Mouse (Mus musculus) adrenal gland, postnatal 14 days (tissue): ENCODE results near the gene Kif4. TPM values are rescaled to one million over a fixed set of nuclear protein-coding genes. Genes with fewer than 3 reads are reported as not detected.

Experiments
- DNase-seq: peaks from one replicate; pipeline ENCODE4 v3.0.0; 2021; ENCODE audit warnings: mixed read lengths
- long read RNA-seq, 2 experiments: library from polyadenylated mRNA; stranded (forward); transcript quantifications; one replicate each; pipeline ENCODE4 v2.0.0; 2021
- total RNA-seq: library from RNA; stranded (reverse); gene quantifications from 2 replicates; pipeline ENCODE4 v1.2.3, GENCODE M21; 2021

The Kif4 gene
- 6.1 and 6.5 TPM in 2 replicates for total RNA-seq
- long read RNA-seq, experiment 1, full-length matches to known transcripts: 2 of 5 reads
- long read RNA-seq, experiment 1, partial matches to known transcripts: 1 of 5 reads
- long read RNA-seq, experiment 1, other reads (novel, unspliced or antisense): 2 of 5 reads
- long read RNA-seq, experiment 2, full-length matches to known transcripts: 2 of 2 reads
- long read RNA-seq, experiment 2, partial matches to known transcripts: 0 of 2 reads
- long read RNA-seq, experiment 2, other reads (novel, unspliced or antisense): 0 of 2 reads

- DNase-seq: no peak
Observed at GRCm38 (mm10) chrX:100625546-100625801, at the start of gene Kif4. Gene Kif4, plus strand, starts transcription at chrX:100625737.

- no peak for DNase-seq
Observed at GRCm38 (mm10) chrX:100594791-100595190, 30.7 kb upstream of the Kif4 start, which contains the start of gene P2ry4. Gene P2ry4, minus strand, starts transcription at chrX:100594869.

- peak; percentile 62 for DNase-seq
Observed at GRCm38 (mm10) chrX:100597439-100597838, 28.1 kb upstream of the Kif4 start.

- DNase-seq: no peak
Observed at GRCm38 (mm10) chrX:100599755-100600154, 25.8 kb upstream of the Kif4 start.

- no peak for DNase-seq
Observed at GRCm38 (mm10) chrX:100605314-100605713, 20.2 kb upstream of the Kif4 start, which contains the start of gene Arr3. Gene Arr3, plus strand, starts transcription at chrX:100605497.

- DNase-seq: no peak
Observed at GRCm38 (mm10) chrX:100618488-100618887, 7.0 kb upstream of the Kif4 start.

- DNase-seq: peak; percentile 6
Observed at GRCm38 (mm10) chrX:100621366-100621765, 4.2 kb upstream of the Kif4 start.

GRCm38 (mm10) chrX:100624242-100624641 lies 1.3 kb upstream of the Kif4 start:
- no peak for DNase-seq

GRCm38 (mm10) chrX:100625146-100625545 lies 391 bp upstream of the Kif4 start:
- DNase-seq: peak; percentile 6

GRCm38 (mm10) chrX:100625802-100626793 lies 561 bp downstream of the Kif4 start, which contains the start of gene Pdzd11:
Gene Pdzd11, minus strand, starts transcription at chrX:100626568.
- peak; percentile 93 for DNase-seq

GRCm38 (mm10) chrX:100629076-100629475 lies 3.5 kb downstream of the Kif4 start:
- DNase-seq: no peak

- DNase-seq: no peak
Observed at GRCm38 (mm10) chrX:100638477-100638876, 12.9 kb downstream of the Kif4 start.

- peak; percentile 5 for DNase-seq
Observed at GRCm38 (mm10) chrX:100652848-100653247, 27.3 kb downstream of the Kif4 start.

GRCm38 (mm10) chrX:100664825-100665224 lies 39.3 kb downstream of the Kif4 start:
- DNase-seq: no peak

- DNase-seq: no peak
Observed at GRCm38 (mm10) chrX:100678204-100678603, 52.7 kb downstream of the Kif4 start.

- peak; percentile 24 for DNase-seq
Observed at GRCm38 (mm10) chrX:100686527-100686926, 61.0 kb downstream of the Kif4 start.

GRCm38 (mm10) chrX:100687360-100688032 lies 62.0 kb downstream of the Kif4 start:
- peak; percentile 35 for DNase-seq

GRCm38 (mm10) chrX:100688033-100688370 lies 62.5 kb downstream of the Kif4 start:
- no peak for DNase-seq

GRCm38 (mm10) chrX:100696776-100697175 lies 71.2 kb downstream of the Kif4 start:
- no peak for DNase-seq

GRCm38 (mm10) chrX:100708032-100708431 lies 82.5 kb downstream of the Kif4 start:
- DNase-seq: no peak

GRCm38 (mm10) chrX:100716173-100716572 lies 90.6 kb downstream of the Kif4 start:
- DNase-seq: no peak

GRCm38 (mm10) chrX:100728947-100729346 lies 103.4 kb downstream of the Kif4 start:
- peak; percentile 54 for DNase-seq
